Mouse (Mus musculus): ENCODE data around the gene Gm13276. TPM values are rescaled to one million over a fixed set of nuclear protein-coding genes. Genes with fewer than 3 reads are reported as not detected.
"Not testable (repeated sequence)": the region's sequence is repeated elsewhere in the genome, so short reads cannot be mapped to it uniquely, and the experiment has no call there.

Gm13276 gene
- polyA plus RNA-seq, 1 experiment from 2014 or later: not detected

DNA sequence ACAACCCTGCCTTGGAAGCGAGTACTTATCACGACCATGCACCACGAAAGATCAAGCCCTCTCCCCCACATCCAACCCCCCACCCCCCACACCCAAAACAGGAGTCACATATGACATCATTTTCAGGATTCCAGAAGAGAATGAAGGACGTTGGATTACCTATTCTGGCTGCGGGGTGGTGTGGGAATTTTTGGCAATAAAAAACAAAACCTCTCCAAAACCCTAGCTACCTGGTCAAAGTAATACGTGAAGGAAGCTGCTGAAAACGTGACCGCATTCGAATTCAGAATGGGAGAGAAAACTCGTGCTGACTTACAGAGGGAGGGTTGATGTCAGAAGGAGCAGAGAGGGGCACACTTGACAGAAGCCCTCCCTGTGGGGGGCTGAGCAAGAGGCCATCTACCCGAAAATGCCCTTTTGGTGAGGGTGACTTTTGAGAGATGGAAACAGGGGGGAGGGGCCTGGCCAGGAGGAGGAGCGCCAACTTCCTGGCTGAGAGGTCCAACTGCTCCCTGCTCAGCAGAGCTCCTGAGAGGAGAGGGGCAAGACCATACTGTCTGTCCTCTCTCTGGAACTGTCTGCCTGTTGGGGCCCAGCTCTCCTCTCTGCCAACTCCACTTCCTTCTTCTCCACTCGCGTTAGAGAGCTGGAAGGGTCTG, 25.8 kb upstream of the Gm13276 start, which contains the start of gene Gm13283:
Gm13283 (plus strand) TSS at position 510 of the 659 bp plus-strand sequence.
- H3K9ac ChIP-seq; H3K9me3 ChIP-seq (replicated peaks); H3K4me1 ChIP-seq (replicated peaks); H3K27ac ChIP-seq (replicated peaks); H3K27me3 ChIP-seq; ATAC-seq (ENCODE audit: insufficient read depth); H3K36me3 ChIP-seq (replicated peaks): not testable (repeated sequence)
- peak within 1 kb of the TSS; percentile 67 for H3K4me2 ChIP-seq
- WGBS (ENCODE audit: insufficient replicate concordance): 14% methylated on average over 10 of the region's 14 CpGs
- peak within 1 kb of the TSS; percentile 46 for H3K4me3 ChIP-seq (replicated peaks)

DNA sequence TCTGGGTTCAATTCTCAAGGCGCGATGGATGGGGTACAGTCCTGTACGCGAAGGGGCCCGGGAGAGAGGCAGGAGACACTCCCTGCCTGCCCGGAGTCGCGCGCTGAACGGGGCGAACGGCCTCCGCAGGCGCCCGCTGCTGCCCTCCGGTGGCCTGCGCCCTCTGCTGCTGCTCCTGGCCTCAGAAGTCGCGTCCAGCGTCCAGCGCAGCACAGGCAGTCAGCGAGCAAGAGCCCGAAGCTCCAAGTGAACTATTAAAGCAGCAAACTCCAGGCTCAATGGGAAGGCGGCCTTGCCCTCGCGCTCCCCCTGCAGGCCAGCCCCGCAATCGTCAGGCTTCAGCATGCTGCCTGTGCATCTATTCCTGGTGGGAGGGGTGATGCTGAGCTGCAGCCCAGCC, 25.1 kb upstream of the Gm13276 start:
- 0% methylated on average over 27 of the region's 28 CpGs for WGBS (ENCODE audit: insufficient replicate concordance)

DNA sequence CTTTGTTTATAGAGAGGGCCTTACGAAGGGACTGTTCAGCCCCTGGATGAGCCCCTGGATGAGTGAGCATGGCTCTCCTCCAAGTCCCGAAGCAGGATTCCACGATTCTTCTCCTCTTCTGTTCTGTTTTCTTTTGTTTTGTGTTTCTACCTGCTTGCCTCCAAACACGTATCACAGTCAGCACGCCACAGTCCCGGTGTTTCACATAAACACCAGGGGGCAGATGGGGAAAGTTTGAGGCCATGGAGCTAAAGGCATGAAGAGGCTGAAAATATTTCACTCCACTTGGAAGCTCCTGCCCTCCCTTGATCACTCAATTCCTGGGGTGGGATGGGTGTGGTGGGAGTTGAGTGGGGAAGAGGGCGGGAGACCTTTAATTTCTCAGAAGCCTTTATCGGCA, 23.7 kb upstream of the Gm13276 start:
- not testable (repeated sequence) for H3K9me3 ChIP-seq (replicated peaks); H3K4me3 ChIP-seq (replicated peaks); H3K9ac ChIP-seq; H3K27ac ChIP-seq (replicated peaks); ATAC-seq (ENCODE audit: insufficient read depth); H3K4me2 ChIP-seq; H3K4me1 ChIP-seq (replicated peaks); H3K27me3 ChIP-seq; H3K36me3 ChIP-seq (replicated peaks)
- 50% methylated on average over 6 of the region's 8 CpGs for WGBS (ENCODE audit: insufficient replicate concordance)

More for the DNA sequence above, 25.1 kb upstream of the Gm13276 start:
- peak overlapping the region; percentile 67 for H3K4me2 ChIP-seq
- peak overlapping the region; percentile 46 for H3K4me3 ChIP-seq (replicated peaks)
- H3K9me3 ChIP-seq (replicated peaks); H3K27me3 ChIP-seq; H3K9ac ChIP-seq; H3K4me1 ChIP-seq (replicated peaks); ATAC-seq (ENCODE audit: insufficient read depth); H3K27ac ChIP-seq (replicated peaks); H3K36me3 ChIP-seq (replicated peaks): not testable (repeated sequence)

DNA sequence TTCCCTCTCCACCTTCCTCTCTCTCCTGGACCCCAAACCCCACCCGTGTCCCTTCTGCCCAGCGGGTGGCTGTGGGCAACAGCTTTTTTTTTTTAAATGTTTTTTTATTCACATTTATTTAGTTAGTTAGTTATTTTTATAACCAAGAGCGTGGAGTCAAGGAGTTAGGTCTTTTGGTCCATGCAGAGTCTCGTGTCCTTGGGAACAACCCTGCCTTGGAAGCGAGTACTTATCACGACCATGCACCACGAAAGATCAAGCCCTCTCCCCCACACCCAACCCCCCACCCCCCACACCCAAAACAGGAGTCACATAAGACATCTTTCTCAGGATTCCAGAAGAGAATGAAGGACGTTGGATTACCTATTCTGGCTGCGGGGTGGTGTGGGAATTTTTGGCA, 23.2 kb upstream of the Gm13276 start:
- WGBS (ENCODE audit: insufficient replicate concordance): 33% methylated on average over 9 of the region's 9 CpGs
- not testable (repeated sequence) for H3K4me3 ChIP-seq (replicated peaks); H3K9me3 ChIP-seq (replicated peaks); H3K27ac ChIP-seq (replicated peaks); H3K4me1 ChIP-seq (replicated peaks); H3K9ac ChIP-seq; H3K36me3 ChIP-seq (replicated peaks); H3K27me3 ChIP-seq; ATAC-seq (ENCODE audit: insufficient read depth); H3K4me2 ChIP-seq

DNA sequence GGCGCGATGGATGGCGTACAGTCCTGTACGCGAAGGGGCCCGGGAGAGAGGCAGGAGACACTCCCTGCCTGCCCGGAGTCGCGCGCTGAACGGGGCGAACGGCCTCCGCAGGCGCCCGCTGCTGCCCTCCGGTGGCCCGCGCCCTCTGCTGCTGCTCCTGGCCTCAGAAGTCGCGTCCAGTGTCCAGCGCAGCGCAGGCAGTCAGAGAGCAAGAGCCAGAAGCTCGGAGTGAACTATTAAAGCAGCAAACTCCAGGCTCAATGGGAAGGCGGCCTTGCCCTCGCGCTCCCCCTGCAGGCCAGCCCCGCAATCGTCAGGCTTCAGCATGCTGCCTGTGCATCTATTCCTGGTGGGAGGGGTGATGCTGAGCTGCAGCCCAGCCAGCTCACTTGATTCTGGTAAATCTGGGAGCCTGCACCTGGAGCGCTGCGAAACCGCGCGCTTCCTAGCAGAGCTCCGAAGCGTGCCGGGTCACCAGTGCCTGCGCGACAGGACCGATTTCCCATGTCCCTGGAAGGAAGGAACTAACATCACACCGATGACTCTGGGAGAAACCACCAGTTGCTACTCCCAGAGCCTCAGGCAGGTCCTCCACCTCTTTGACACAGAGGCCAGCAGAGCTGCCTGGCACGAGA, 22.0 kb upstream of the Gm13276 start:
- peak overlapping the region; percentile 65 for H3K4me2 ChIP-seq
- not testable (repeated sequence) for H3K36me3 ChIP-seq (replicated peaks); H3K4me1 ChIP-seq (replicated peaks); H3K27me3 ChIP-seq; H3K9me3 ChIP-seq (replicated peaks); ATAC-seq (ENCODE audit: insufficient read depth); H3K9ac ChIP-seq; H3K27ac ChIP-seq (replicated peaks)
- 2% methylated on average over 38 of the region's 42 CpGs for WGBS (ENCODE audit: insufficient replicate concordance)
- peak overlapping the region; percentile 48 for H3K4me3 ChIP-seq (replicated peaks)

DNA sequence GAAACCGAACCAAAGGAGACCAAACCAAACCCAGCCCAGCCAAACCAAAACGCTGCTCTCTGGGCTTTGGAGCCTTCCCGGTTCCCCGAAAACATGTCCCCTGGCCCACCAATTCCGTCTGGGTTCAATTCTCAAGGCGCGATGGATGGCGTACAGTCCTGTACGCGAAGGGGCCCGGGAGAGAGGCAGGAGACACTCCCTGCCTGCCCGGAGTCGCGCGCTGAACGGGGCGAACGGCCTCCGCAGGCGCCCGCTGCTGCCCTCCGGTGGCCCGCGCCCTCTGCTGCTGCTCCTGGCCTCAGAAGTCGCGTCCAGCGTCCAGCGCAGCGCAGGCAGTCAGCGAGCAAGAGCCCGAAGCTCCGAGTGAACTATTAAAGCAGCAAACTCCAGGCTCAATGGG, 12.0 kb upstream of the Gm13276 start, which contains the start of gene Gm13290:
Gm13290 (plus strand) TSS at position 301 of the 400 bp plus-strand sequence.
- not testable (repeated sequence) for H3K9me3 ChIP-seq (replicated peaks); H3K4me3 ChIP-seq (replicated peaks); H3K27ac ChIP-seq (replicated peaks); ATAC-seq (ENCODE audit: insufficient read depth); H3K4me1 ChIP-seq (replicated peaks); H3K9ac ChIP-seq; H3K4me2 ChIP-seq; H3K27me3 ChIP-seq; H3K36me3 ChIP-seq (replicated peaks)
- WGBS (ENCODE audit: insufficient replicate concordance): no CpG with 5 or more reads among the region's 32 CpGs

DNA sequence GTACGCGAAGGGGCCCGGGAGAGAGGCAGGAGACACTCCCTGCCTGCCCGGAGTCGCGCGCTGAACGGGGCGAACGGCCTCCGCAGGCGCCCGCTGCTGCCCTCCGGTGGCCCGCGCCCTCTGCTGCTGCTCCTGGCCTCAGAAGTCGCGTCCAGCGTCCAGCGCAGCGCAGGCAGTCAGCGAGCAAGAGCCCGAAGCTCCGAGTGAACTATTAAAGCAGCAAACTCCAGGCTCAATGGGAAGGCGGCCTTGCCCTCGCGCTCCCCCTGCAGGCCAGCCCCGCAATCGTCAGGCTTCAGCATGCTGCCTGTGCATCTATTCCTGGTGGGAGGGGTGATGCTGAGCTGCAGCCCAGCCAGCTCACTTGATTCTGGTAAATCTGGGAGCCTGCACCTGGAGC, 8.9 kb upstream of the Gm13276 start, which contains the start of gene Gm13289:
Gm13289 (plus strand) TSS at position 301 of the 400 bp plus-strand sequence.
- no CpG with 5 or more reads among the region's 29 CpGs for WGBS (ENCODE audit: insufficient replicate concordance)
- H3K27ac ChIP-seq (replicated peaks); H3K9ac ChIP-seq; H3K4me2 ChIP-seq; H3K4me3 ChIP-seq (replicated peaks); H3K9me3 ChIP-seq (replicated peaks); H3K4me1 ChIP-seq (replicated peaks); ATAC-seq (ENCODE audit: insufficient read depth); H3K36me3 ChIP-seq (replicated peaks); H3K27me3 ChIP-seq: not testable (repeated sequence)

DNA sequence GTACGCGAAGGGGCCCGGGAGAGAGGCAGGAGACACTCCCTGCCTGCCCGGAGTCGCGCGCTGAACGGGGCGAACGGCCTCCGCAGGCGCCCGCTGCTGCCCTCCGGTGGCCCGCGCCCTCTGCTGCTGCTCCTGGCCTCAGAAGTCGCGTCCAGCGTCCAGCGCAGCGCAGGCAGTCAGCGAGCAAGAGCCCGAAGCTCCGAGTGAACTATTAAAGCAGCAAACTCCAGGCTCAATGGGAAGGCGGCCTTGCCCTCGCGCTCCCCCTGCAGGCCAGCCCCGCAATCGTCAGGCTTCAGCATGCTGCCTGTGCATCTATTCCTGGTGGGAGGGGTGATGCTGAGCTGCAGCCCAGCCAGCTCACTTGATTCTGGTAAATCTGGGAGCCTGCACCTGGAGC, 6.0 kb upstream of the Gm13276 start, which contains the start of gene Gm13272:
Gm13272 (plus strand) TSS at position 301 of the 400 bp plus-strand sequence.
- not testable (repeated sequence) for H3K36me3 ChIP-seq (replicated peaks); H3K27ac ChIP-seq (replicated peaks); H3K9me3 ChIP-seq (replicated peaks); ATAC-seq (ENCODE audit: insufficient read depth); H3K27me3 ChIP-seq; H3K4me1 ChIP-seq (replicated peaks); H3K4me3 ChIP-seq (replicated peaks); H3K9ac ChIP-seq; H3K4me2 ChIP-seq
- no CpG with 5 or more reads among the region's 29 CpGs for WGBS (ENCODE audit: insufficient replicate concordance)

DNA sequence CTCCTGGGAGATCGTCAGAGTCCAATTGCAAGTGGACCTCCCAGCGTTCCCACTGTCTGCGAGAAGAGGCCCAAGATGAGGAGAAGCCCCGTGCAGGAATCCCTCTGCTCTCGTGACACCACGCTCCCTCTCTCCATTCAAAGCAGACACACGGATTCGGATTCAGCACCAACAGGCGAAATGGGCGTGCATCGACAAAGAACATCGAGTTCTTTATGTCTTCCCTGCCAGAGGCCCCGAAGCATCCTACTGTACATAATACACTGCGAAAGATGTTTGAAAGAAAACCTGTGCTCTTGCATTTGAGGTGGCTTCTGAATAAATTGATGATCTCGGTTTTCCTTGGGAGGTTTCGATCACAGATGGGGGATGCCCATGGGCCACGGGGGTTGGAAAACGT, 5.2 kb upstream of the Gm13276 start:
- ATAC-seq (ENCODE audit: insufficient read depth); H3K4me2 ChIP-seq; H3K27me3 ChIP-seq; H3K4me3 ChIP-seq (replicated peaks); H3K4me1 ChIP-seq (replicated peaks); H3K36me3 ChIP-seq (replicated peaks); H3K9ac ChIP-seq; H3K27ac ChIP-seq (replicated peaks); H3K9me3 ChIP-seq (replicated peaks): not testable (repeated sequence)
- 49% methylated on average over 16 of the region's 18 CpGs for WGBS (ENCODE audit: insufficient replicate concordance)

DNA sequence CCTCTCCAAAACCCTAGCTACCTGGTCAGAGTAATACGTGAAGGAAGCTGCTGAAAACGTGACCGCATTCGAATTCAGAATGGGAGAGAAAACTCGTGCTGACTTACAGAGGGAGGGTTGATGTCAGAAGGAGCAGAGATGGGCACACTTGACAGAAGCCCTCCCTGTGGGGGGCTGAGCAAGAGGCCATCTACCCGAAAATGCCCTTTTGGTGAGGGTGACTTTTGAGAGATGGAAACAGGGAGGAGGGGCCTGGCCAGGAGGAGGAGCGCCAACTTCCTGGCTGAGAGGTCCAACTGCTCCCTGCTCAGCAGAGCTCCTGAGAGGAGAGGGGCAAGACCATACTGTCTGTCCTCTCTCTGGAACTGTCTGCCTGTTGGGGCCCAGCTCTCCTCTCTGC, 3.7 kb upstream of the Gm13276 start, which contains the start of gene Ifnz:
Ifnz (plus strand) TSS at position 301 of the 400 bp plus-strand sequence.
- not testable (repeated sequence) for ATAC-seq (ENCODE audit: insufficient read depth); H3K27ac ChIP-seq (replicated peaks)
- 4% methylated on average over 4 of the region's 7 CpGs for WGBS (ENCODE audit: insufficient replicate concordance)

DNA sequence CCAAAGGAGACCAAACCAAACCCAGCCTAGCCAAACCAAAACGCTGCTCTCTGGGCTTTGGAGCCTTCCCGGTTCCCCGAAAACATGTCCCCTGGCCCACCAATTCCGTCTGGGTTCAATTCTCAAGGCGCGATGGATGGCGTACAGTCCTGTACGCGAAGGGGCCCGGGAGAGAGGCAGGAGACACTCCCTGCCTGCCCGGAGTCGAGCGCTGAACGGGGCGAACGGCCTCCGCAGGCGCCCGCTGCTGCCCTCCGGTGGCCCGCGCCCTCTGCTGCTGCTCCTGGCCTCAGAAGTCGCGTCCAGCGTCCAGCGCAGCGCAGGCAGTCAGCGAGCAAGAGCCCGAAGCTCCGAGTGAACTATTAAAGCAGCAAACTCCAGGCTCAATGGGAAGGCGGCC, 3.2 kb upstream of the Gm13276 start:
- H3K9me3 ChIP-seq (replicated peaks); H3K36me3 ChIP-seq (replicated peaks); H3K4me1 ChIP-seq (replicated peaks); H3K27me3 ChIP-seq; H3K9ac ChIP-seq; H3K27ac ChIP-seq (replicated peaks); ATAC-seq (ENCODE audit: insufficient read depth): not testable (repeated sequence)
- whole genome bisulfite sequencing (ENCODE audit: insufficient replicate concordance): 0% methylated on average over 13 of the region's 31 CpGs
- peak overlapping the region; percentile 24; the same call in 1 of the 2 replicates for H3K4me3 ChIP-seq (replicated peaks)
- H3K4me2 ChIP-seq: peak overlapping the region; percentile 54

More for the DNA sequence above, 3.7 kb upstream of the Gm13276 start, which contains the start of gene Ifnz:
- not testable (repeated sequence) for H3K9me3 ChIP-seq (replicated peaks); H3K4me1 ChIP-seq (replicated peaks); H3K36me3 ChIP-seq (replicated peaks); H3K27me3 ChIP-seq; H3K9ac ChIP-seq
- Histone ChIP-seq H3K4me2 (peak within 1 kb of the TSS; percentile 54), H3K4me3 (replicated peaks) (peak within 1 kb of the TSS; percentile 24; the same call in 1 of the 2 replicates)

All from liver, embryonic 15.5 days (tissue).